Mouse (Mus musculus): ENCODE measurements around the gene Sdr42e1. TPM values are rescaled to one million over a fixed set of nuclear protein-coding genes. Genes with fewer than 3 reads are reported as not detected.

Sdr42e1 gene
- total RNA-seq (2012; rRNA removed) (3.1 and 3.5 TPM in 2 replicates), total RNA-seq (2014; rRNA removed) (4.1 and 4.3 TPM in 2 replicates), polyA plus RNA-seq (2012; ENCODE audit: insufficient read length, low read depth) (2.3 and 2.7 TPM in 2 replicates)

DNA sequence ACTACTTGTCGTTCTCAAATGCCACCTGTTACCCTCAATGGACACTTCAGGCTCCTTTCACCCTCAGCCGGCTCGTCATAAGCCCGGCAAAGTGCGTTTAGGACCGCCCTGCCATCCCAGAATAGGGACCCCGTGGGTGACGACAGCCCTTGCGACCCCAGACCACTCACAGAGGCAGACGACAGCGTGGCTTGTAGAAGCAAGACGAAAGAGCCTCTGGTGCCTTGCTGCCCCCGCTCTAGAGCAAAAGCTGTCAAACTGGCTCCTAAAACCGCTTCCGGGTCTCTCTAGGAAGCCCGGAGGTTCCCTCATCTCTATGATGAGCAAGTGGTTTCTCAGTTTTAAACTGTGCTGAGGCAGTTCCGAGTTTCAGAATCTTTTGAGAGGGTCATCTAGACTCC is at the start of gene Sdr42e1:
Gene Sdr42e1 (minus strand): TSS at position 260 of the 401 bp plus-strand sequence.
- Histone ChIP-seq H3K9me3 (replicated peaks; ENCODE audit: low read length) (no peaks in the 10 kb centered on the region), H3K9ac (ENCODE audit: insufficient read depth, low read depth) (peak within 1 kb of the TSS; percentile 49), H3K36me3 (replicated peaks in 1 of 2; ENCODE audit: control insufficient read depth in 1 of 2, insufficient read depth in 1 of 2, low read length in 1 of 2) (peaks cover 0 to 2% of the 10 kb centered on the region in 2 experiments), H3K27ac (ENCODE audit: insufficient read depth, low read depth) (no peak within 1 kb of the TSS), H3K79me2 (replicated peaks; ENCODE audit: control insufficient read depth, extremely low read depth, insufficient read depth, poor library complexity, severe bottlenecking) (no peaks in the 10 kb centered on the region), H3K4me3 (replicated peaks in 1 of 3; ENCODE audit: low read depth in 2 of 3, low read length in 2 of 3, poor library complexity in 1 of 3) (peak within 1 kb of the TSS; percentile 71 to 87 (median 85)), H3K4me1 (ENCODE audit: control insufficient read depth in 1 of 2, insufficient read depth in 2 of 2) (peaks cover 6 to 11% of the 10 kb centered on the region in 2 experiments; a peak in 3 of 4 replicates), H3K4me2 (ENCODE audit: insufficient read depth, low read depth, poor library complexity, severe bottlenecking) (peak within 1 kb of the TSS; percentile 81), H3K27me3 (replicated peaks) (no peaks in the 10 kb centered on the region)
- TF ChIP-seq RCOR1 (conservative IDR thresholded peaks at IDR 0.05; ENCODE audit: low read depth, low read length): no peak
- no peak for TF ChIP-seq EP300 (IDR thresholded peaks at IDR 0.05; ENCODE audit: low read length)
- TF ChIP-seq MXI1 (IDR thresholded peaks at IDR 0.05; ENCODE audit: low read depth, low read length): peak; percentile 95
- no peak for TF ChIP-seq UBTF (IDR thresholded peaks at IDR 0.05; ENCODE audit: low read depth, low read length)
- peak; percentile 60; the same call in 1 of the 2 replicates for TF ChIP-seq NELFE (IDR thresholded peaks at IDR 0.05; ENCODE audit: low read depth, low read length)
- no peak for TF ChIP-seq JUND (conservative IDR thresholded peaks at IDR 0.05; ENCODE audit: low read depth, low read length)
- TF ChIP-seq JUN (IDR thresholded peaks at IDR 0.05; ENCODE audit: insufficient read depth, low read depth, low read length): no peak
- TF ChIP-seq MAZ (IDR thresholded peaks at IDR 0.05; ENCODE audit: low read depth, low read length): peak; percentile 75; the same call in 1 of the 2 replicates
- TF ChIP-seq TBP (conservative IDR thresholded peaks at IDR 0.05; ENCODE audit: low read depth, low read length): peak; percentile 68; the same call in 1 of the 2 replicates
- peak; percentile 84 for TF ChIP-seq HCFC1 (IDR thresholded peaks at IDR 0.05; ENCODE audit: low read depth, low read length)
- TF ChIP-seq ZC3H11A (IDR thresholded peaks at IDR 0.05; ENCODE audit: low read depth, low read length): no peak
- no peak for TF ChIP-seq ZNF384 (IDR thresholded peaks at IDR 0.05; ENCODE audit: low read depth, low read length)
- TF ChIP-seq USF2 (conservative IDR thresholded peaks at IDR 0.05; ENCODE audit: low read depth, low read length): no peak
- TF ChIP-seq RAD21 (IDR thresholded peaks at IDR 0.05; ENCODE audit: low read depth, low read length): no peak
- no peak for TF ChIP-seq MEF2A (IDR thresholded peaks at IDR 0.05; ENCODE audit: borderline replicate concordance, low read depth, low read length)
- TF ChIP-seq POLR2A (IDR thresholded peaks at IDR 0.05; ENCODE audit: low read depth, low read length): peak; percentile 70
- TF ChIP-seq POLR2AphosphoS2 (IDR thresholded peaks at IDR 0.05; ENCODE audit: low read depth, low read length): no peak
- peak; percentile 80 for TF ChIP-seq TCF12 (IDR thresholded peaks at IDR 0.05; ENCODE audit: low read depth, low read length)
- peak; percentile 97 for TF ChIP-seq ELF1 (IDR thresholded peaks at IDR 0.05; ENCODE audit: low read depth, low read length)
- no peak for TF ChIP-seq USF1 (IDR thresholded peaks at IDR 0.05; ENCODE audit: low read depth, low read length)
- TF ChIP-seq IRF4 (IDR thresholded peaks at IDR 0.05; ENCODE audit: low read depth, low read length): peak; percentile 50; the same call in 1 of the 2 replicates
- TF ChIP-seq CTCF (conservative IDR thresholded peaks at IDR 0.05 in 1 of 2, IDR thresholded peaks at IDR 0.05 in 1 of 2; ENCODE audit: low read depth in 2 of 2, low read length in 2 of 2): no peak
- no peak for TF ChIP-seq NRF1 (IDR thresholded peaks at IDR 0.05; ENCODE audit: low read depth, low read length)
- no peak for TF ChIP-seq CHD2 (IDR thresholded peaks at IDR 0.05; ENCODE audit: low read length)
- TF ChIP-seq SIN3A (IDR thresholded peaks at IDR 0.05; ENCODE audit: low read length): peak; percentile 99
- no peak for TF ChIP-seq KAT2A (IDR thresholded peaks at IDR 0.05; ENCODE audit: insufficient replicate concordance, low read length)
- dilution Hi-C loops (cut with MboI; ENCODE audit: extremely low pct_ligation_motif_present, extremely low pct_unique_long_range_greater_than_20kb, low sequenced_read_pairs) (no loop called here), in situ Hi-C loops (cut with MboI; ENCODE audit: low pct_ligation_motif_present, low pct_unique_long_range_greater_than_20kb, low sequenced_read_pairs) (no loop called here)
- DNase-seq (ENCODE audit: extremely low read depth): peak; percentile 71

Measured in CH12.LX (cell line).